Mouse (Mus musculus): ENCODE data around the gene Tnr.

Tnr gene

GRCm38 (mm10) chr1:159629822-159630589, 106.4 kb downstream of the Tnr start:
- no peak for DNase-seq (ENCODE audit: low read depth, low spot score)

- no peak for DNase-seq (ENCODE audit: low read depth, low spot score)
Observed at GRCm38 (mm10) chr1:159632558-159632957, 109.0 kb downstream of the Tnr start.

- no peak for DNase-seq (ENCODE audit: low read depth, low spot score)
Observed at GRCm38 (mm10) chr1:159639408-159639807, 115.8 kb downstream of the Tnr start.

- no peak for DNase-seq (ENCODE audit: low read depth, low spot score)
Observed at GRCm38 (mm10) chr1:159645719-159646118, 122.2 kb downstream of the Tnr start.

- DNase-seq (ENCODE audit: low read depth, low spot score) = peak; percentile 58
Observed at GRCm38 (mm10) chr1:159650486-159650885, 126.9 kb downstream of the Tnr start.

- DNase-seq (ENCODE audit: low read depth, low spot score) = no peak
Observed at GRCm38 (mm10) chr1:159655241-159655640, 131.7 kb downstream of the Tnr start.

- no peak for DNase-seq (ENCODE audit: low read depth, low spot score)
Observed at GRCm38 (mm10) chr1:159657856-159658542, 134.4 kb downstream of the Tnr start.

- DNase-seq (ENCODE audit: low read depth, low spot score) = no peak
Observed at GRCm38 (mm10) chr1:159660620-159661501, 137.3 kb downstream of the Tnr start.

- DNase-seq (ENCODE audit: low read depth, low spot score) = no peak
Observed at GRCm38 (mm10) chr1:159664496-159664895, 140.9 kb downstream of the Tnr start.

GRCm38 (mm10) chr1:159664945-159665344, 141.4 kb downstream of the Tnr start:
- no peak for DNase-seq (ENCODE audit: low read depth, low spot score)

- DNase-seq (ENCODE audit: low read depth, low spot score) = no peak
Observed at GRCm38 (mm10) chr1:159670629-159671150, 147.1 kb downstream of the Tnr start.

- DNase-seq (ENCODE audit: low read depth, low spot score) = no peak
Observed at GRCm38 (mm10) chr1:159671181-159671580, 147.6 kb downstream of the Tnr start.

GRCm38 (mm10) chr1:159674240-159674639, 150.7 kb downstream of the Tnr start:
- DNase-seq (ENCODE audit: low read depth, low spot score) = no peak

GRCm38 (mm10) chr1:159675472-159675871, 151.9 kb downstream of the Tnr start:
- no peak for DNase-seq (ENCODE audit: low read depth, low spot score)

GRCm38 (mm10) chr1:159678221-159678935, 154.8 kb downstream of the Tnr start:
- no peak for DNase-seq (ENCODE audit: low read depth, low spot score)

GRCm38 (mm10) chr1:159681252-159681651, 157.7 kb downstream of the Tnr start:
- no peak for DNase-seq (ENCODE audit: low read depth, low spot score)

- DNase-seq (ENCODE audit: low read depth, low spot score) = peak; percentile 7
Observed at GRCm38 (mm10) chr1:159686476-159687231, 163.1 kb downstream of the Tnr start.

- DNase-seq (ENCODE audit: low read depth, low spot score) = no peak
Observed at GRCm38 (mm10) chr1:159696717-159697116, 173.1 kb downstream of the Tnr start.

- peak; percentile 68 for DNase-seq (ENCODE audit: low read depth, low spot score)
Observed at GRCm38 (mm10) chr1:159702038-159702437, 178.5 kb downstream of the Tnr start.

GRCm38 (mm10) chr1:159704925-159705324, 181.4 kb downstream of the Tnr start:
- no peak for DNase-seq (ENCODE audit: low read depth, low spot score)
